Mouse (Mus musculus): ENCODE measurements at regions not wholly inside any gene's neighbourhood (a gene's known extent, or its start where the extent isn't known, plus 50 kb on each side); places are given as distances from the start of the nearest gene placed in this dataset.

DNA sequence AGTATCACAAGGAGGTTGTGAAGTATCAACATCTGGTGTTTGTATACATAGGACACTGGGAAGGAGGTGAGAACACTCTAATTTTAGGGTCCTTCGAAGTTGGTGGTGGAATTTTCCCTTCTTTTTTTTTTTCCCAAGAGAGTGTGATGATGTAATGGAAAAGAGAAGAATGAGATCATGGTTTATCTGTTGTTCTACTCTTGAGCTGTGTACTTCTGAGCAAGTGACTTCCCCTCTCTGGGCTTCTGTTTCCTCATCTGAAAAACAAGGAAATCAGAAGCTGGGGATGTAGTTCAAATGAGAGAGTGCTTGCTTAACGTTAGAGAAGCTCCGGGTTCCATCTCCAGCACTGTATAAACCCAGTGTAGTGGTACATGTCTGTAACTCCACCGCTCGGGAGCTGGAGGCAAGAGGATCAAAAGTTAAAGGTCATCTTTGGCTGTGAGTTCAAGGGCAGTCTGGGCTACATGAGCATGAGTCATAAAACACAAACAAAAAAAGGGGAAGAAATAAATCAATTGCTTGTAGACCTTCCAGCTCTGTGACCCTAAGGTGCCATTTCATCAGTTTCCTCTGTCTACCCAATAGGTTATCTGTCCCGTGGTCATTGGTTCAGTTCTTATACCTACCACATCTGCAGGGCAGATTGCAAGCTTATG lies 132.5 kb upstream of the Cxcr4 start:
- TF ChIP-seq POLR2A (IDR thresholded peaks at IDR 0.05; ENCODE audit: low read depth, low read length) (no peak), CTCF (IDR thresholded peaks at IDR 0.05; ENCODE audit: extremely low read depth, insufficient read length, insufficient replicate concordance, low read depth, low read length) (no peak)

Data from small intestine, adult 2 months (tissue).